ENCODE assay signal across 8 mouse cellular contexts in genomic region chr6:34029746-34030027, GRCm38 (mm10). TPM values are rescaled to one million over a fixed set of nuclear protein-coding genes. Genes with fewer than 3 reads are reported as not detected.
DNase-seq lines count a peak whose midpoint lies in the region; ATAC-seq and TF ChIP-seq lines count a peak whose summit lies in the region.

No protein-coding gene starts in this region.

- no peaks in the 10 kb centered on the region for H3K79me2 ChIP-seq in macrophage (ENCODE audit: inconsistent target)

- peak; percentile 5 for ATAC-seq in CD4-positive, CD25-positive, alpha-beta regulatory T cell, adult 4 months
- peak; percentile 65 for ATAC-seq in forebrain, embryonic 16.5 days
- no peak for ATAC-seq in monocyte, adult 5-6 weeks (replicated peaks; ENCODE audit: insufficient number of reproducible peaks, low FRiP score, low TSS enrichment, poor library complexity, severe bottlenecking)

- WGBS in forebrain, embryonic 16.5 days = 6% methylated on average over 4 of the region's 4 CpGs
- WGBS in macrophage (ENCODE audit: missing documents) = 10% methylated on average over 4 of the region's 4 CpGs

- intact Hi-C loops in gastrocnemius, adult 2 months (cut with DNase I) = loop anchor here (10.0 kb wide), 1 partner anchor 245 kb away; no protein-coding TSS in a partner anchor

- peak overlapping the region; percentile 84 for H3K4me3 ChIP-seq in gastrocnemius, adult 2 months
- peak overlapping the region; percentile 69 for H3K4me3 ChIP-seq in forebrain, embryonic 16.5 days (replicated peaks; ENCODE audit: low read length)
- H3K4me3 ChIP-seq in macrophage (ENCODE audit: inconsistent target) = peak overlapping the region; percentile 62

- no peaks in the 10 kb centered on the region for H3K36me3 ChIP-seq in forebrain, embryonic 16.5 days (ENCODE audit: control insufficient read depth, insufficient read depth)
- no peaks in the 10 kb centered on the region for H3K36me3 ChIP-seq in macrophage (ENCODE audit: inconsistent target)

- no peaks in the 10 kb centered on the region for H3K27me3 ChIP-seq in forebrain, embryonic 16.5 days (replicated peaks; ENCODE audit: control insufficient read depth, insufficient read depth, low read length)

- no peaks in the 10 kb centered on the region for H3K9me3 ChIP-seq in forebrain, embryonic 16.5 days (ENCODE audit: control insufficient read depth, low read length)

- peak overlapping the region; percentile 53 for H3K9ac ChIP-seq in forebrain, embryonic 16.5 days (replicated peaks; ENCODE audit: low read depth, low read length)

- peaks cover 8% of the 10 kb centered on the region for H3K4me1 ChIP-seq in forebrain, embryonic 16.5 days (replicated peaks; ENCODE audit: control insufficient read depth, insufficient read depth, low read length)

- DNase-seq in gastrocnemius, adult 2 months = peak; percentile 20
- no peak for DNase-seq in gastrocnemius, postnatal 10 days
- no peak for DNase-seq in urinary bladder, adult 18-20 months (ENCODE audit: low spot score in 2 of 2)
- DNase-seq in MN1 (ENCODE audit: low spot score) = no peak

- H3K4me2 ChIP-seq in forebrain, embryonic 16.5 days (ENCODE audit: low read length) = peak overlapping the region; percentile 93

- TF ChIP-seq CTCF in gastrocnemius, adult 2 months (IDR thresholded peaks at IDR 0.05) = no peak

- H3K27ac ChIP-seq in gastrocnemius, adult 2 months = 0 out of 2 replicates have a peak overlapping the region, but pooled peaks have one; percentile 28
- no peak overlapping the region for H3K27ac ChIP-seq in forebrain, embryonic 16.5 days (ENCODE audit: low read length)
- no peak overlapping the region for H3K27ac ChIP-seq in macrophage

RNA-seq across cellular contexts. Expression of gene Lrguk, which starts 0.4 kb away (rescaled TPM):
- under 1 TPM in 1 of 2 experiments, not detected in 1; 0.03 TPM for total RNA-seq in gastrocnemius, adult 2 months (2021)
- under 1 TPM; 0.14 to 0.16 TPM for total RNA-seq in gastrocnemius, postnatal 10 days (2021)
- polyA plus RNA-seq in CD4-positive, CD25-positive, alpha-beta regulatory T cell, adult 4 months (2017; shearing (Covaris generic)) = not detected
- 0.73 and 1.1 TPM in 2 replicates for polyA plus RNA-seq in forebrain, embryonic 16.5 days (2015; fragmentation: Nextera tagmentation; extraction: Ambion mirVana)
- total RNA-seq in macrophage (2018; cell fraction: chromatin; rRNA removed) = 1 to 10 TPM in 4 of 26 experiments, under 1 TPM in 21, not detected in 1; 0.12 to 1.8 (median 0.34) TPM
- total RNA-seq in macrophage (2018; cell fraction: cytosol; rRNA removed) = under 1 TPM in 24 of 26 experiments, not detected in 2; 0.03 to 0.14 (median 0.06) TPM
- total RNA-seq in macrophage (2018; cell fraction: nucleus; rRNA removed) = under 1 TPM in 23 of 26 experiments, not detected in 3; 0.04 to 0.77 (median 0.14) TPM
- 0.02 to 0.23 TPM (median 0.10 TPM) in 3 replicates for polyA plus RNA-seq in macrophage (2018)
- not detected in 3 replicates for total RNA-seq in monocyte, adult 5-6 weeks (2017)
